Mouse (Mus musculus): ENCODE measurements around the gene Lsmem1. TPM values are rescaled to one million over a fixed set of nuclear protein-coding genes. Genes with fewer than 3 reads are reported as not detected.

The Lsmem1 gene
- polyA plus RNA-seq (2014; fragmentation: Nextera tagmentation; extraction: Ambion mirVana) = 0.08 TPM in 1 of 2 replicates, not detected in the other

GRCm38 (mm10) chr12:40199302-40199701, at the start of gene Lsmem1:
Lsmem1 (minus strand) TSS chr12:40199490.
- no peak within 1 kb of the TSS for H3K9ac ChIP-seq (ENCODE audit: low read depth, low read length)
- no peak for ATAC-seq (ENCODE audit: low FRiP score)
- H3K9me3 ChIP-seq (ENCODE audit: control insufficient read depth, low read length) = no peaks in the 10 kb centered on the region
- no peaks in the 10 kb centered on the region for H3K4me1 ChIP-seq (replicated peaks; ENCODE audit: control insufficient read depth, insufficient read depth, low read length)
- no peaks in the 10 kb centered on the region for H3K27me3 ChIP-seq (ENCODE audit: control insufficient read depth, insufficient read depth, low read length)
- H3K4me2 ChIP-seq (replicated peaks; ENCODE audit: low read depth, low read length) = no peak within 1 kb of the TSS
- no peak for DNase-seq (ENCODE audit: low spot score)
- H3K4me3 ChIP-seq (ENCODE audit: low read depth, low read length) = no peak within 1 kb of the TSS
- 0 out of 2 replicates have a peak, but pooled peaks cover 2% of the 10 kb centered on the region for H3K36me3 ChIP-seq (ENCODE audit: control insufficient read depth, insufficient read depth, low read length)
- no peak within 1 kb of the TSS for H3K27ac ChIP-seq (ENCODE audit: low read depth, low read length)
- 90% methylated on average over 8 of the region's 8 CpGs for WGBS

GRCm38 (mm10) chr12:40248454-40249180, 49.3 kb upstream of the Lsmem1 start, which contains the start of gene Ifrd1:
Ifrd1 (minus strand) TSS chr12:40248504.
- DNase-seq (ENCODE audit: low spot score) = no peak
- Histone ChIP-seq H3K9me3 (ENCODE audit: control insufficient read depth, low read length) (no peaks in the 10 kb centered on the region), H3K9ac (ENCODE audit: low read depth, low read length) (no peak within 1 kb of the TSS), H3K36me3 (ENCODE audit: control insufficient read depth, insufficient read depth, low read length) (no peaks in the 10 kb centered on the region), H3K27ac (ENCODE audit: low read depth, low read length) (no peak within 1 kb of the TSS), H3K4me1 (replicated peaks; ENCODE audit: control insufficient read depth, insufficient read depth, low read length) (no peaks in the 10 kb centered on the region), H3K4me2 (replicated peaks; ENCODE audit: low read depth, low read length) (no peak within 1 kb of the TSS), H3K27me3 (ENCODE audit: control insufficient read depth, insufficient read depth, low read length) (no peaks in the 10 kb centered on the region), H3K4me3 (ENCODE audit: low read depth, low read length) (no peak within 1 kb of the TSS)
- WGBS = 75% methylated on average over 5 of the region's 5 CpGs
- ATAC-seq (ENCODE audit: low FRiP score) = no peak

DNA sequence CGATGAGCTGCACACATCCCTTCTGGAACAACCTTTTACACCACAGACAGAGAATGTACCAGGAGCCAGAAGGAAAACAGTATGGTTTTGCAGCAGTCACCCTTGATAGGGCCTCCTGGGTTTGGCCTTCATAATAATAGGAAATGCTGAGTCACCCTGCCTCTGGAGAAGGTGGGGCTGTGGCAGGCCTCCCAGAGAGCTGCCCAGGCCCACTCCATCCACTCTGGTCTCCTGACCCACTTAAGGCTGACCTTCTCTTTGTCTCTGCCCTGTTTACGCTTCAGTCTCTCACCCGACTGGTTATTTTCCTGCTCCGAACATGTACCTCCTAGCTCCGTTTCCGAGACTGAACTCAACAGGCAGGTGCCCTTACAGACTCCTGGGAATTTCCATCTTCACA, 48.7 kb upstream of the Lsmem1 start:
- H3K4me3 ChIP-seq (ENCODE audit: low read depth, low read length) = no peak overlapping the region
- WGBS = 81% methylated on average over 6 of the region's 6 CpGs
- DNase-seq (ENCODE audit: low spot score) = no peak
- H3K27me3 ChIP-seq (ENCODE audit: control insufficient read depth, insufficient read depth, low read length) = no peaks in the 10 kb centered on the region
- 0 out of 2 replicates have a peak, but pooled peaks have one; percentile 30 for ATAC-seq (ENCODE audit: low FRiP score)
- no peak overlapping the region for H3K4me2 ChIP-seq (replicated peaks; ENCODE audit: low read depth, low read length)
- H3K9ac ChIP-seq (ENCODE audit: low read depth, low read length) = no peak overlapping the region
- no peaks in the 10 kb centered on the region for H3K9me3 ChIP-seq (ENCODE audit: control insufficient read depth, low read length)
- no peak overlapping the region for H3K27ac ChIP-seq (ENCODE audit: low read depth, low read length)
- no peaks in the 10 kb centered on the region for H3K36me3 ChIP-seq (ENCODE audit: control insufficient read depth, insufficient read depth, low read length)
- no peaks in the 10 kb centered on the region for H3K4me1 ChIP-seq (replicated peaks; ENCODE audit: control insufficient read depth, insufficient read depth, low read length)

DNA sequence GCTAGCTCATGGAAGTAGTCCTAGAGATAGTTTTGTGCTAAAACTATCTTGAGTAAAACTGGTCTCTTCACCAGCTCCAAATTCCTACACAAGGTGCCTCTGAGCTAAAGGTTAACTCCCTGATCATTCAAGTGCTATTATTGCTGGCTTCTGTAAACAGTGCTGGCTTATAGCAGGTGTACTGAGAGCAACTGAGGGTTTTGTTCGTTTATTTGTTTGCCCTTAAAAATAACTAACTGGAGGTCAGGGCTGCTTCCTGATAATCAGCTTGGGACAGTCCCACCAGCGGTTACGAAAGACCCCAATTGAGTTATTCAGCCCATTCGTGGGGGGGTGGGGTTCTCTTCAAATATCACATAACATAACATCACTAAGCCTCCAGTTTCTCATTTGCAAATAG, 48.1 kb upstream of the Lsmem1 start:
- H3K9ac ChIP-seq (ENCODE audit: low read depth, low read length) = no peak overlapping the region
- DNase-seq (ENCODE audit: low spot score) (no peak), ATAC-seq (ENCODE audit: low FRiP score) (no peak)
- no peaks in the 10 kb centered on the region for H3K4me1 ChIP-seq (replicated peaks; ENCODE audit: control insufficient read depth, insufficient read depth, low read length)
- no peak overlapping the region for H3K4me2 ChIP-seq (replicated peaks; ENCODE audit: low read depth, low read length)
- no peaks in the 10 kb centered on the region for H3K36me3 ChIP-seq (ENCODE audit: control insufficient read depth, insufficient read depth, low read length)
- no peaks in the 10 kb centered on the region for H3K27me3 ChIP-seq (ENCODE audit: control insufficient read depth, insufficient read depth, low read length)
- H3K27ac ChIP-seq (ENCODE audit: low read depth, low read length) = no peak overlapping the region
- no peaks in the 10 kb centered on the region for H3K9me3 ChIP-seq (ENCODE audit: control insufficient read depth, low read length)
- H3K4me3 ChIP-seq (ENCODE audit: low read depth, low read length) = no peak overlapping the region
- WGBS = 89% methylated on average over 4 of the region's 4 CpGs

DNA sequence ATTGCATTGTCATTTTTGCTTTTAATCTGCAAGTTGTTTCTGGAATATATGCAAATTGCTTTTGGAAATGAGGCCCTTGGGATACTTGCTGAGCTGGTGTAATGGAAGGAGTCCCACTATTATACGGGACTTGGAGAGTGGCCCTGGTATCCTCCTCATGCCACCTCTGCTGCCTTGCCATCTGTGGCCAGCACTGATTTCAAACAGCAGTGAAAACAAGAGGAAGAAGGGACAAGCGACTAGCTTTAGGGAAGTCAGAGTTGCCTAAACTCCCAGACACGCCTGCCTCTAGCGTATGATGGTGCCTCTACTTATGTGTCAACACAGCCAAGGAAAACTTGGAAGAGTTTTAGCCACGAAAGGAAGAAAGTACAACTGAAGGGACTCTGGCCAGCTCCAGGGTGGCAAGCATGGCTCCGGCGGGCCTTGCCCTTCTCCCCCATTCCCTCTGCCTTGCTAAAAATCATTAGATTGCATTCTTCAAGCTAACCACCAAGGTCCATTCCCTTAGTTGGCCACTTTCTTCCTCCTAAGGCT, 46.2 kb upstream of the Lsmem1 start:
- H3K9me3 ChIP-seq (ENCODE audit: control insufficient read depth, low read length) = no peaks in the 10 kb centered on the region
- DNase-seq (ENCODE audit: low spot score) = no peak
- no peak overlapping the region for H3K4me2 ChIP-seq (replicated peaks; ENCODE audit: low read depth, low read length)
- H3K27me3 ChIP-seq (ENCODE audit: control insufficient read depth, insufficient read depth, low read length) = no peaks in the 10 kb centered on the region
- H3K27ac ChIP-seq (ENCODE audit: low read depth, low read length) = no peak overlapping the region
- H3K9ac ChIP-seq (ENCODE audit: low read depth, low read length) = no peak overlapping the region
- H3K36me3 ChIP-seq (ENCODE audit: control insufficient read depth, insufficient read depth, low read length) = no peaks in the 10 kb centered on the region
- no peak overlapping the region for H3K4me3 ChIP-seq (ENCODE audit: low read depth, low read length)
- ATAC-seq (ENCODE audit: low FRiP score) = no peak
- 89% methylated on average over 7 of the region's 7 CpGs for WGBS
- no peaks in the 10 kb centered on the region for H3K4me1 ChIP-seq (replicated peaks; ENCODE audit: control insufficient read depth, insufficient read depth, low read length)

GRCm38 (mm10) chr12:40244926-40245325, 45.6 kb upstream of the Lsmem1 start:
- Histone ChIP-seq H3K4me2 (replicated peaks; ENCODE audit: low read depth, low read length) (no peak overlapping the region), H3K4me1 (replicated peaks; ENCODE audit: control insufficient read depth, insufficient read depth, low read length) (no peaks in the 10 kb centered on the region), H3K27me3 (ENCODE audit: control insufficient read depth, insufficient read depth, low read length) (no peaks in the 10 kb centered on the region), H3K27ac (ENCODE audit: low read depth, low read length) (no peak overlapping the region), H3K9me3 (ENCODE audit: control insufficient read depth, low read length) (no peaks in the 10 kb centered on the region), H3K4me3 (ENCODE audit: low read depth, low read length) (no peak overlapping the region), H3K36me3 (ENCODE audit: control insufficient read depth, insufficient read depth, low read length) (no peaks in the 10 kb centered on the region), H3K9ac (ENCODE audit: low read depth, low read length) (no peak overlapping the region)
- no peak for ATAC-seq (ENCODE audit: low FRiP score)
- DNase-seq (ENCODE audit: low spot score) = no peak
- WGBS = 88% methylated on average over 5 of the region's 5 CpGs

DNA sequence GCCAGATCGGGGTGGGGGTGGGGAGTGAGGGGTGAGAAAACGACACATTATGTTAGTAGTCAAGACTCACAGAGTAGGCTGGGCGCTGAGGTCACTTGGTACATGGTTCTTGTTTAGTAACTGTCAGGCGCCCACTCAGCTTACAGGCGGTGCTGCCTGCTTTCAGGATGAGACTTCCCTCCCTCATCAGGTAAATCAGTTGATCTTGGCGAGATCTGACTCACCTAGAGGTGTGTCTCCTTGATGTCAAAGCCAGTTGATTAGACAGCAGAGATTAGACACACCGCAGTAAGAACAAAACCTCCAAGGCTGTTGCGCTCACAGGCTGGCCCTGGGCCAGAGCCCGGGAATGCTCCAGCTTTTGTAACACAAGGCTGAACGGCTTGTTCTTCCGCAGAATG, 44.5 kb upstream of the Lsmem1 start:
- no peak overlapping the region for H3K4me3 ChIP-seq (ENCODE audit: low read depth, low read length)
- no peak for DNase-seq (ENCODE audit: low spot score)
- H3K4me2 ChIP-seq (replicated peaks; ENCODE audit: low read depth, low read length) = no peak overlapping the region
- H3K27me3 ChIP-seq (ENCODE audit: control insufficient read depth, insufficient read depth, low read length) = no peaks in the 10 kb centered on the region
- no peaks in the 10 kb centered on the region for H3K4me1 ChIP-seq (replicated peaks; ENCODE audit: control insufficient read depth, insufficient read depth, low read length)
- H3K36me3 ChIP-seq (ENCODE audit: control insufficient read depth, insufficient read depth, low read length) = no peaks in the 10 kb centered on the region
- no peaks in the 10 kb centered on the region for H3K9me3 ChIP-seq (ENCODE audit: control insufficient read depth, low read length)
- no peak overlapping the region for H3K9ac ChIP-seq (ENCODE audit: low read depth, low read length)
- 60% methylated on average over 11 of the region's 11 CpGs for WGBS
- ATAC-seq (ENCODE audit: low FRiP score) = peak; percentile 44; the same call in 1 of the 2 replicates
- no peak overlapping the region for H3K27ac ChIP-seq (ENCODE audit: low read depth, low read length)

DNA sequence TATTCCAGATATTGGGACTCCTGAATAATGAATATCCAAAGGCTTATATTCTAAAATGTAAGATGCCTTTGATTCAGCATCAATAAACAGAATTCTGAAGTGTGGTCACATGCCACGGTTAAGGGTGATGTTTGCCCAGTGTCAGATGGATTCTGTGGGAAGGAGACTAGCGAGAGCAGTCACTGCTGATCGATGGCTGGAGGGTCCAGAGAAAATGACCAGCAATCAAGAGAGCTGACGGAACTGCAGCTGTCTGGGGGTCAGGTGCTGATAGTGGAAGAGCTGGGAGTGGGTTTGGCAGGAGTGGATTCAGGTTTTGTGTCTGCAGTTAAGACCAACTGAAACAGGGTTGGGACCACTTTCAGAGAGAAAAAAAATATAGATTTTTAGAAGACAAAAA, 44.0 kb upstream of the Lsmem1 start:
- WGBS = 77% methylated on average over 4 of the region's 4 CpGs
- Histone ChIP-seq H3K36me3 (ENCODE audit: control insufficient read depth, insufficient read depth, low read length) (no peaks in the 10 kb centered on the region), H3K9ac (ENCODE audit: low read depth, low read length) (no peak overlapping the region), H3K27me3 (ENCODE audit: control insufficient read depth, insufficient read depth, low read length) (no peaks in the 10 kb centered on the region), H3K9me3 (ENCODE audit: control insufficient read depth, low read length) (no peaks in the 10 kb centered on the region), H3K4me3 (ENCODE audit: low read depth, low read length) (no peak overlapping the region), H3K27ac (ENCODE audit: low read depth, low read length) (no peak overlapping the region), H3K4me2 (replicated peaks; ENCODE audit: low read depth, low read length) (no peak overlapping the region), H3K4me1 (replicated peaks; ENCODE audit: control insufficient read depth, insufficient read depth, low read length) (no peaks in the 10 kb centered on the region)
- ATAC-seq (ENCODE audit: low FRiP score) (peak; percentile 38; the same call in 1 of the 2 replicates), DNase-seq (ENCODE audit: low spot score) (no peak)

- no peak for ATAC-seq (ENCODE audit: low FRiP score)
- WGBS = 94% methylated on average over 7 of the region's 7 CpGs
Measured at GRCm38 (mm10) chr12:40239161-40239560, 39.9 kb upstream of the Lsmem1 start.

More at GRCm38 (mm10) chr12:40239161-40239560, 39.9 kb upstream of the Lsmem1 start:
- H3K9me3 ChIP-seq (ENCODE audit: control insufficient read depth, low read length) = no peaks in the 10 kb centered on the region
- H3K27me3 ChIP-seq (ENCODE audit: control insufficient read depth, insufficient read depth, low read length) = no peaks in the 10 kb centered on the region
- H3K27ac ChIP-seq (ENCODE audit: low read depth, low read length) = no peak overlapping the region
- H3K9ac ChIP-seq (ENCODE audit: low read depth, low read length) = no peak overlapping the region
- no peaks in the 10 kb centered on the region for H3K4me1 ChIP-seq (replicated peaks; ENCODE audit: control insufficient read depth, insufficient read depth, low read length)
- no peak for DNase-seq (ENCODE audit: low spot score)
- H3K4me3 ChIP-seq (ENCODE audit: low read depth, low read length) = no peak overlapping the region
- no peak overlapping the region for H3K4me2 ChIP-seq (replicated peaks; ENCODE audit: low read depth, low read length)
- H3K36me3 ChIP-seq (ENCODE audit: control insufficient read depth, insufficient read depth, low read length) = no peaks in the 10 kb centered on the region

Measured in hindbrain, embryonic 11.5 days (tissue).